Mouse (Mus musculus): ENCODE measurements around the gene Dxo. TPM values are rescaled to one million over a fixed set of nuclear protein-coding genes. Genes with fewer than 3 reads are reported as not detected.
"Not testable (repeated sequence)": the region's sequence is repeated elsewhere in the genome, so short reads cannot be mapped to it uniquely, and the experiment has no call there.

Dxo gene
- polyA plus RNA-seq, 1 experiment from 2014 or later: 54.9 TPM

DNA sequence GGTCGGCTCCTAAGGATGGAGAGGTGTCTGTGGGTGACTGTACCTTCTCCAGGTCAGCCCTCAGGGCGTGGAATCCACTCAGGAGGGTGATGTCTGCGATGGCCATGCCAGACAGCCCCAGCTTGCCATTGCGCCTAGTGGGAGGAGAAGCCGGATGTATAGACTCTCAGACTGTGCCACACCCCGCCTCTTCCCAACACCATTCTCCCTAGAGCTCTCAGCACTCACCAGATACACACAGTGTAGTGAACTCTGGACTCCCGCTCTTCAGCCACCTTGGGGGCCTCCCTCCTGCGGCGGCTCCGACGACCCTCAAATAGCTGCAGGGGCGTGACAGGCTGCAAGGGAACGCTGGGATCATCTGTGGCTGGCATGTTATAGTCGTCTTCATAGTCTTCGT, 25.5 kb upstream of the Dxo start:
- DNase-seq (ENCODE audit: low spot score) (no peak), ATAC-seq (no peak)
- 78% methylated on average over 15 of the region's 15 CpGs for WGBS
- Histone ChIP-seq H3K27ac (ENCODE audit: low read depth, low read length) (no peak overlapping the region), H3K27me3 (replicated peaks; ENCODE audit: control insufficient read depth, insufficient read depth, low read length) (no peaks in the 10 kb centered on the region), H3K4me2 (ENCODE audit: low read length) (no peak overlapping the region), H3K36me3 (ENCODE audit: control insufficient read depth, insufficient read depth, low read length) (no peaks in the 10 kb centered on the region), H3K9ac (ENCODE audit: low read length) (no peak overlapping the region), H3K4me1 (ENCODE audit: control insufficient read depth, insufficient read depth, low read length) (no peaks in the 10 kb centered on the region), H3K4me3 (ENCODE audit: low read depth, low read length) (no peak overlapping the region), H3K9me3 (replicated peaks; ENCODE audit: control insufficient read depth, low read length) (no peaks in the 10 kb centered on the region)

DNA sequence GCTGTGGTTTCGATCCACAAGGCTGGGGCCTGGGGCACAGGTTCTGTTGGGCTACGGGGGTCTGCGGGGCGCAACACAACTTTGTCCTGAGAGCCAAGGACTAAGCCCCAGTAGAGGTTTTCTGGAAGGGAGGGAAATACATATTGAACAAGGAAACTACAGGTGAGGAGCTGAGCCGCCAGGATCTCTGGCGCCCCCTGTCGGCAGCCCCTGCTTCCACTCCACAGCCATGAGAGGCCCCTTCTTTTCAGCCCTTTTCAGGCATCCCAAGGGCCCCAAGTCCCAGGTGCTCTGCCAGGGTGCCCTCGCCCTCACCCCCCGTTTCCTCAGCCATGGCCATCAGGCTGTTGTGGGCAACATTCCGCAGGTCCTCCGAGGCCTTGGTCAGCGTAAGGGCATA, 23.1 kb upstream of the Dxo start:
- not testable (repeated sequence) for ATAC-seq; H3K36me3 ChIP-seq (ENCODE audit: control insufficient read depth, insufficient read depth, low read length); H3K4me3 ChIP-seq (ENCODE audit: low read depth, low read length); DNase-seq (ENCODE audit: low spot score); H3K4me2 ChIP-seq (ENCODE audit: low read length); H3K9me3 ChIP-seq (replicated peaks; ENCODE audit: control insufficient read depth, low read length); H3K9ac ChIP-seq (ENCODE audit: low read length); H3K27me3 ChIP-seq (replicated peaks; ENCODE audit: control insufficient read depth, insufficient read depth, low read length); H3K4me1 ChIP-seq (ENCODE audit: control insufficient read depth, insufficient read depth, low read length); H3K27ac ChIP-seq (ENCODE audit: low read depth, low read length)
- 56% methylated on average over 12 of the region's 12 CpGs for WGBS

DNA sequence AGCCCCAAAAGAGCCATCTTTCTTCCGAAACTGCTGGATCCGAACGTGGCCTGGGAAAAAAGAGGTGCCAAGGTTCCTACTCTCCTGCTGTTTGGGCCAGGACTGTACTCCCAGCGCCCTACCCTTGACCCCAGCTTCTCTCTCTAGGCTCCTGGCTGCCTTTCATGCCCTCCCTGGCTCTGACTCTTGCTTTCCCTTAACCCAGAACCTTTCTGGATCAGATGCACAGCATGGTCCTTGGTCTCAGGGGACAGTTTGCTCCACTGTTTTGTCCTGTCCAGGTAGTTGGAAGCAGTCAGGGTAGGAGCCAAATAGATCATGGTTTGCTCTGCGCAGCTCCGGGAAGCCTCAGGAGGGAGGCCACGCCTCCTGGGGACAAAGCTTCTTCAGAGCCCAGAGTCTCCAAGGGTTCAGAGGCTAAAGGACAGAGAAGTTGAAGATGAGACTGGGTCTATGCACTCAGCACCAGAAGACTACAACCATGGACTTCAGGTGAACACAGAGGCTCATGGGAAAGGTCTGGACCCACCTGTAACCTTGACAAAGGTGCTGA, 21.9 kb upstream of the Dxo start:
- Histone ChIP-seq H3K27ac (ENCODE audit: low read depth, low read length) (no peak overlapping the region), H3K36me3 (ENCODE audit: control insufficient read depth, insufficient read depth, low read length) (no peaks in the 10 kb centered on the region), H3K9ac (ENCODE audit: low read length) (no peak overlapping the region), H3K4me2 (ENCODE audit: low read length) (no peak overlapping the region), H3K4me3 (ENCODE audit: low read depth, low read length) (no peak overlapping the region), H3K9me3 (replicated peaks; ENCODE audit: control insufficient read depth, low read length) (no peaks in the 10 kb centered on the region), H3K27me3 (replicated peaks; ENCODE audit: control insufficient read depth, insufficient read depth, low read length) (no peaks in the 10 kb centered on the region), H3K4me1 (ENCODE audit: control insufficient read depth, insufficient read depth, low read length) (no peaks in the 10 kb centered on the region)
- DNase-seq (ENCODE audit: low spot score) (no peak), ATAC-seq (no peak)
- 80% methylated on average over 7 of the region's 7 CpGs for WGBS

DNA sequence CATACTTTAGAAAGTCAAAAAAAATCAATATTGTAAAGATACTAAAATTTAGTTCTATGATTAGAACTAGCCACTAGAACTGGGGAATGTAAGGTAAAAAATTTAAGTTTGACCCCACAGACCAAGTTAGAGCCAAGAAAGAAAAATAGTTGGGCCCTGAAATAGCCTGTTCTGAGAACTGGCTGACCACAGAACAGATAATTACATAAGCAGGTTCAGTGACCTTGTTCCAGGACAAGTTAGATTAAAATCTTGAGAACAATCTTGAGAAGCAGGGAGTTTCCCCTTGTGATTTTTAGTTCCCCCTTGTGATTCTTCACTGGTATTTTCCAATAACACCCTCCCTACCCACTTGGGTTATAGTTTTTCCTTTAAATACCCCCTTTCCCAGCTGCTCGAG, 6.0 kb upstream of the Dxo start:
- not testable (repeated sequence) for H3K27ac ChIP-seq (ENCODE audit: low read depth, low read length); H3K4me3 ChIP-seq (ENCODE audit: low read depth, low read length); H3K9ac ChIP-seq (ENCODE audit: low read length); H3K9me3 ChIP-seq (replicated peaks; ENCODE audit: control insufficient read depth, low read length); H3K4me1 ChIP-seq (ENCODE audit: control insufficient read depth, insufficient read depth, low read length); H3K27me3 ChIP-seq (replicated peaks; ENCODE audit: control insufficient read depth, insufficient read depth, low read length); DNase-seq (ENCODE audit: low spot score); ATAC-seq; H3K4me2 ChIP-seq (ENCODE audit: low read length)
- H3K36me3 ChIP-seq (ENCODE audit: control insufficient read depth, insufficient read depth, low read length): peaks cover 46% of the 10 kb centered on the region
- WGBS: 94% methylated on average over 1 of the region's 1 CpGs

DNA sequence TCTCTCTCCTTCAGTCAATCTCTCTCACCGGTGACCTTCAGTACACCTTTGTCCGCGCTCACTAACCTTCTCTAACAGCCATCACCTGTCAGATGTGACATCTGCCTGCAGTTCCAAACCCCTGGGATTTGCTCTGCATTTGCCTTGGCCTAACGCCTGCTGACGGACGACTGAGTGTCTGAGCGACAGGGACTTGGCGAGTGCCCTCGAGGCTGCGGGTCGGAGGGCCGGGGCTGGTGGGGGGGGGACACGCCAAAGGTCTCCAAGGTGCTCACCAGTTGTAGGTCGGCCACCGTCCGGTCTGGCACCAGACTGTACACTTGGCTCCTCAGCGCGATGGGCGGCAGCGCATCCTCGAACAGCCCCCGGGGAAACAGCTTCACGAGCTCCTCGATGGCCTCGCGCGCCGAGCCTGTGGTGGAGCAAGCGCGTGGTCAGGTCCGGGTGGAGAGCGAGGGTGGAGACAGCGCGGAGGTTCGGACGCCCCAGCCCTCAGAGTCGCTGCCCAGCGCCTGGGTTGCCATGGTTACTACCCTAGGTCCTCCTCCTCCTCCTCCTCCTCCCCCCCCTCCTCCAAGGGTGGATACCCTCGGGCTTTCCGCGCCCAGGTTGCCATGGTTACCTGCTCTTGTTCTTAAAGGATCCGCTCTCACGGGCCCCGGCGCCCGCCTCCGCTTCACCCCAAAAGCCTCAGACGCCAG, 514 bp upstream of the Dxo start:
- peak overlapping the region; percentile 76 for H3K27ac ChIP-seq (ENCODE audit: low read depth, low read length)
- peaks cover 13% of the 10 kb centered on the region for H3K4me1 ChIP-seq (ENCODE audit: control insufficient read depth, insufficient read depth, low read length)
- DNase-seq (ENCODE audit: low spot score): no peak
- peak overlapping the region; percentile 99 for H3K4me2 ChIP-seq (ENCODE audit: low read length)
- ATAC-seq: peak; percentile 81
- H3K4me3 ChIP-seq (ENCODE audit: low read depth, low read length): peak overlapping the region; percentile 73
- peaks cover 40% of the 10 kb centered on the region for H3K36me3 ChIP-seq (ENCODE audit: control insufficient read depth, insufficient read depth, low read length)
- peak overlapping the region; percentile 80 for H3K9ac ChIP-seq (ENCODE audit: low read length)
- H3K27me3 ChIP-seq (replicated peaks; ENCODE audit: control insufficient read depth, insufficient read depth, low read length): no peaks in the 10 kb centered on the region
- 4% methylated on average over 47 of the region's 48 CpGs for WGBS
- no peaks in the 10 kb centered on the region for H3K9me3 ChIP-seq (replicated peaks; ENCODE audit: control insufficient read depth, low read length)

DNA sequence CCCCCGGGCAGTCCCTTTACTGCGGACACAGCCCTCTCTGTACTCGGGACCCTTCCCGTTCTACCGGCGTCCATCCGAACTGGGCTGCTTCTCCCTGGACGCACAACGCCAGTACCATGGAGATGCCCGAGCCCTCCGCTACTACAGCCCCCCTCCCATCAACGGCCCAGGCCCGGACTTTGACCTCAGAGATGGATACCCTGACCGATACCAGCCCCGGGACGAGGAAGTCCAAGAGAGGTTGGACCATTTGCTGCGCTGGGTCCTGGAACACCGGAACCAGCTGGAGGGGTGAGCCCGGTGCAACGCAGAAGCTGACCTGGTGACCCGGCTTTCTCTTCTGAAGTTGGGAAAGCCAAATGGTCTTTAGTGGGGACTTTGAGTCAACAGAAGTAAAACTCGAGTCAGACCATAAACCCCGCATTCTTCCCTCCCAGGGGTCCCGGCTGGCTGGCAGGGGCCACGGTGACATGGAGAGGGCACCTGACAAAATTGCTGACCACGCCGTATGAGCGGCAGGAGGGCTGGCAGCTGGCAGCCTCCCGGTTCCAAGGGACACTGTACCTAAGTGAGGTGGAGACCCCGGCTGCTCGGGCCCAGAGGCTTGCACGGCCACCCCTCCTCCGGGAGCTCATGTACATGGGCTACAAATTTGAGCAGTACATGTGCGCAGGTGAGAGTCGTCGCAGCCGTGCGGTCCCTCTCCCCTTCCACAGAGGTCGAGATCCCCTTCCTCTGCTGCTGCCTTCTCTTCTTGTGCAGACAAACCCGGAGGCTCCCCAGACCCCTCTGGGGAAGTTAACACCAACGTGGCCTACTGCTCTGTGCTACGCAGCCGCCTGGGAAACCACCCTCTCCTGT, 875 bp downstream of the Dxo start:
- peak overlapping the region; percentile 99 for H3K4me2 ChIP-seq (ENCODE audit: low read length)
- 0 out of 2 replicates have a peak, but pooled peaks have one; percentile 3 for ATAC-seq

DNA sequence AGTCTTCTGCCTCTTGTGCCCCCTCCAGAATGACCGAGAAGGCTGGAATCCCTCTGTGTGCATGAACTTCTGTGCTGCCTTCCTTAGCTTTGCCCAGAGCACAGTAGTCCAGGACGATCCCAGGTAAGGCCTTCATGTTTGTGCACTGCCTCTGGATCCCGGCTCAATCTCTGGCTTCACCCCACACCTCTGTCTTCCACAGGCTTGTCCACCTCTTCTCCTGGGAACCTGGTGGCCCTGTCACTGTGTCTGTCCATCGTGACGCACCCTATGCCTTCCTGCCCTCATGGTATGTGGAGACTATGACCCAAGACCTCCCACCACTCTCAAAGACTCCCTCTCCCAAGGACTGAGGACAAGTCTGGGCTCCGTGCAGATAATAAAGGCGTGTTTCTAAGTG, 2.0 kb downstream of the Dxo start:
- Histone ChIP-seq H3K4me3 (ENCODE audit: low read depth, low read length) (no peak overlapping the region), H3K9ac (ENCODE audit: low read length) (no peak overlapping the region), H3K4me2 (ENCODE audit: low read length) (no peak overlapping the region), H3K27ac (ENCODE audit: low read depth, low read length) (no peak overlapping the region), H3K36me3 (ENCODE audit: control insufficient read depth, insufficient read depth, low read length) (peaks cover 60% of the 10 kb centered on the region), H3K9me3 (replicated peaks; ENCODE audit: control insufficient read depth, low read length) (no peaks in the 10 kb centered on the region), H3K4me1 (ENCODE audit: control insufficient read depth, insufficient read depth, low read length) (peaks cover 13% of the 10 kb centered on the region), H3K27me3 (replicated peaks; ENCODE audit: control insufficient read depth, insufficient read depth, low read length) (no peaks in the 10 kb centered on the region)
- 89% methylated on average over 7 of the region's 7 CpGs for WGBS
- DNase-seq (ENCODE audit: low spot score) (no peak), ATAC-seq (no peak)

More for the DNA sequence above, 875 bp downstream of the Dxo start:
- Histone ChIP-seq H3K4me3 (ENCODE audit: low read depth, low read length) (peak overlapping the region; percentile 73), H3K36me3 (ENCODE audit: control insufficient read depth, insufficient read depth, low read length) (peaks cover 54% of the 10 kb centered on the region), H3K9ac (ENCODE audit: low read length) (peak overlapping the region; percentile 80), H3K9me3 (replicated peaks; ENCODE audit: control insufficient read depth, low read length) (no peaks in the 10 kb centered on the region), H3K27ac (ENCODE audit: low read depth, low read length) (no peak overlapping the region), H3K4me1 (ENCODE audit: control insufficient read depth, insufficient read depth, low read length) (peaks cover 13% of the 10 kb centered on the region), H3K27me3 (replicated peaks; ENCODE audit: control insufficient read depth, insufficient read depth, low read length) (no peaks in the 10 kb centered on the region)
- DNase-seq (ENCODE audit: low spot score): no peak
- 45% methylated on average over 43 of the region's 43 CpGs for WGBS

DNA sequence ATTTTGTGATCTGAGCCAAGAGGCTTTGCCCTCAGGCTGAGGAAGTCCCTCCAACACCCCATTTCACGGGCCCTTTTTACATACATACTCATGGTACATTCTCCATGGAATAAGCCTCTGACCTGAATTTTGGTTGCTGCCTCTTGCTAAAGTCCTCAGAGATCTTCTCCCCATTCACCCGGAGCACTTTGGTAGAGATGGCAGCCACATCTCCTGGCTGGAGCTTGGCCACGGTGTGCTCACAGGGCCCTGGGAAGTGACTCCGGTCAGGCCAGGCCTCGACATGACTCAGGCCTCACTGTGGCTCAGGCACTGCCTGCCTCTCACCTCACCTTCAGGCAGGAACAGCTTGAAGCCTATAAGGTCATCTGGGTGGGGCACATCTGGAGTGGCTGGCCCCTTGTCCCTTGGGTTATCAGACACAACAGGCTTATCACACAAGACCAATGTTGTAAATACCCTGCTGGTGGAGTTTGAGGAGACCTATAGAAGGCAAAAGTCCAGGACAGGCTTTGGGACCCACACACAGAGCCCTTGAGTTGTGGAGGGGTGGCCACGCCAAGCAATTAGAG, 4.0 kb downstream of the Dxo start:
- WGBS: 87% methylated on average over 6 of the region's 6 CpGs
- Histone ChIP-seq H3K9ac (ENCODE audit: low read length) (no peak overlapping the region), H3K4me1 (ENCODE audit: control insufficient read depth, insufficient read depth, low read length) (peaks cover 10% of the 10 kb centered on the region), H3K4me2 (ENCODE audit: low read length) (no peak overlapping the region), H3K36me3 (ENCODE audit: control insufficient read depth, insufficient read depth, low read length) (peaks cover 74% of the 10 kb centered on the region), H3K4me3 (ENCODE audit: low read depth, low read length) (no peak overlapping the region), H3K27me3 (replicated peaks; ENCODE audit: control insufficient read depth, insufficient read depth, low read length) (no peaks in the 10 kb centered on the region), H3K27ac (ENCODE audit: low read depth, low read length) (no peak overlapping the region), H3K9me3 (replicated peaks; ENCODE audit: control insufficient read depth, low read length) (no peaks in the 10 kb centered on the region)
- ATAC-seq (no peak), DNase-seq (ENCODE audit: low spot score) (no peak)

Data from forebrain, embryonic 14.5 days (tissue).